Mouse (Mus musculus): ENCODE results near the gene Clcn3.
"Not testable (repeated sequence)": the region's sequence is repeated elsewhere in the genome, so short reads cannot be mapped to it uniquely, and the experiment has no call there.

DNA sequence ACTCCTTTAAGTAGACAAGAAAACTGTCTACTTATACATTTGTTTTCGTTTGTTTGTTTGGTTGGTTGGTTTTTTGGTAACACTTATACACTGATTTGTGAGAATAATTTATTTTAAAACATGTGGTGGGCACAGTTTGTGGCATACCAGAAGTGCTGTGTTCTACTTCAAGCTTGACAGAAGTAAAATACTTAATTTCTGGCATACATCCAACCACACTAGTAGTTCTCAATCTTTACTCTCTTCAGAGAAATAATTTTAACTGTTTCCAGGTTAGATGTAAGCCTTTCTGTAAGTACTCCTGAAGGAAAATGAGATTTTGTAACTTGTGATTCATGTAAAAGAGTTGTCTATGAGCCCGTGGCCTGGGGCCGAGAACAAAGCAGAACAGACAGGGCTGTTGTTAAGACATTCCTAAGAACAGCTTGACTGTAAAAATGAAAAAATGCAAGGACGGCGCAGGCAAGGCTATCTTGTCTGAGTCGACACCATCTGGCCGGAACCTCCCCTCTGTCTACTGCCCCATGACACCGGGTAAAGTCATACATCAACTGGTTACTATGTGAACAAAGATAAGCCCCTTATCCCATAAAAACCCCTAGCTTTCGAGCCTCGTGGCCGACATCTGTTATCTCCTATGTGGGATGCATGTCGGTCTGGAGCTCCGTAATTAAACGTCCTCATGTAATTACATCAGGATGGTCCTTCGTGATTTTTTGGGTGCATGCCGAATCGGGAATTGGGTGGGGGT lies 1.3 kb upstream of the Clcn3 start:
- TF ChIP-seq CTCF, EP300 (IDR thresholded peaks at IDR 0.05): not testable (repeated sequence)
